Mouse (Mus musculus) lung, embryonic 15.5 days (tissue): Measurements from ENCODE around the gene Arhgap9. TPM values are rescaled to one million over a fixed set of nuclear protein-coding genes. Genes with fewer than 3 reads are reported as not detected.
A peak's percentile ranks its signal among the peaks of the same experiment; 100 is the strongest.

Source experiments
- ATAC-seq: fragments of 200-750 bp; cut with Nextera tagmentation; 2 replicates; pipeline ENCODE4 v1.8.0; 2017; ENCODE audit warnings: moderate number of reproducible peaks, borderline replicate concordance; ENCODE audit not compliant: low FRiP score, low TSS enrichment; ENCODE audit errors: extremely low read depth
- H3K27ac ChIP-seq: fragments of 300-500 bp; sonication (generic); 2 replicates; pipeline ENCODE4 v1.5.1; 2015; ENCODE audit warnings: moderate library complexity, mild to moderate bottlenecking, inconsistent platforms
- H3K27me3 ChIP-seq: fragments of 300-500 bp; sonication (generic); 2 replicates; pipeline ENCODE4 v1.6.1; 2015; ENCODE audit warnings: inconsistent platforms
- H3K36me3 ChIP-seq: fragments of 300-500 bp; sonication (generic); 2 replicates; pipeline ENCODE4 v1.6.1; 2015; ENCODE audit warnings: inconsistent platforms
- H3K4me1 ChIP-seq: fragments of 300-500 bp; sonication (generic); 2 replicates; pipeline ENCODE4 v1.6.1; 2015; ENCODE audit warnings: inconsistent platforms
- H3K4me2 ChIP-seq: fragments of 300-500 bp; sonication (generic); 2 replicates; pipeline ENCODE4 v1.6.1; 2015; ENCODE audit warnings: inconsistent platforms, mild to moderate bottlenecking, moderate library complexity
- H3K4me3 ChIP-seq: fragments of 300-500 bp; sonication (generic); 2 replicates; pipeline ENCODE4 v1.5.1; 2015; ENCODE audit warnings: mild to moderate bottlenecking, inconsistent platforms
- H3K9ac ChIP-seq: fragments of 300-500 bp; sonication (generic); 2 replicates; pipeline ENCODE4 v1.6.1; 2015; ENCODE audit warnings: inconsistent platforms
- H3K9me3 ChIP-seq: fragments of 300-500 bp; sonication (generic); 2 replicates; pipeline ENCODE4 v1.6.1; 2016; ENCODE audit warnings: inconsistent platforms
- WGBS: fragments of 180-500 bp; shearing (Covaris S2); methylation state at CpG from one replicate; pipeline ENCODE4 v1.1.7; 2015; 5-methylcytosine and 5-hydroxymethylcytosine counted together
- polyA plus RNA-seq: library from polyadenylated mRNA; unstranded; fragments of >200 nt; fragmentation: Nextera tagmentation; extraction: Ambion mirVana; gene quantifications from 2 replicates; pipeline ENCODE4 v1.2.1, GENCODE M21; 2015

Gene Arhgap9
- polyA plus RNA-seq, 1 experiment from 2014 or later, result 6.9 TPM

DNA sequence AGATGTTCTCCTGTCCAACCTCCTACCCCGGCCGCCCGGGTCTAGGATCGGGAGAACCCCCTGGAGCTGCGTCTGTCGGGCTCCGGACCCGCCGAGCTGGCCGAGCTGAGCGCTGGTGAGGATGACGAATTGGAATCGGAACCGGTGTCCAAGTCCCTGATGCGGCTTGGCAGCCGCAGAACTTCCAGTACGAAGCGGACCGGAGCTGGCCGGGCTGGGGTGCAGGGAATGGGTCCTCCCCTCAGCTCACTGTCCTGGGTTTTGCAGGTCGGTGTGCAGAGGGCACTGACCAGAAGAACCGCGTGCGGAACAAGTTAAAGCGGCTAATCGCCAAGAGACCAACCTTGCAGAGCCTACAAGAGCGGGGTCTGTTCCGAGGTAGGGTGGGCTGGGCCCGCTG lies 5.1 kb downstream of the Arhgap9 start:
- peaks cover 76% of the 10 kb centered on the region for H3K27me3 ChIP-seq
- ATAC-seq, result no peak
- H3K9ac ChIP-seq, result peak overlapping the region; percentile 30; the same call in 1 of the 2 replicates
- peak overlapping the region; percentile 41 for H3K4me3 ChIP-seq
- peaks cover 19% of the 10 kb centered on the region for H3K4me1 ChIP-seq
- peaks cover 13% of the 10 kb centered on the region for H3K36me3 ChIP-seq
- WGBS, result 6% methylated on average over 29 of the region's 29 CpGs
- H3K9me3 ChIP-seq, result no peaks in the 10 kb centered on the region
- peak overlapping the region; percentile 77 for H3K4me2 ChIP-seq
- no peak overlapping the region for H3K27ac ChIP-seq

DNA sequence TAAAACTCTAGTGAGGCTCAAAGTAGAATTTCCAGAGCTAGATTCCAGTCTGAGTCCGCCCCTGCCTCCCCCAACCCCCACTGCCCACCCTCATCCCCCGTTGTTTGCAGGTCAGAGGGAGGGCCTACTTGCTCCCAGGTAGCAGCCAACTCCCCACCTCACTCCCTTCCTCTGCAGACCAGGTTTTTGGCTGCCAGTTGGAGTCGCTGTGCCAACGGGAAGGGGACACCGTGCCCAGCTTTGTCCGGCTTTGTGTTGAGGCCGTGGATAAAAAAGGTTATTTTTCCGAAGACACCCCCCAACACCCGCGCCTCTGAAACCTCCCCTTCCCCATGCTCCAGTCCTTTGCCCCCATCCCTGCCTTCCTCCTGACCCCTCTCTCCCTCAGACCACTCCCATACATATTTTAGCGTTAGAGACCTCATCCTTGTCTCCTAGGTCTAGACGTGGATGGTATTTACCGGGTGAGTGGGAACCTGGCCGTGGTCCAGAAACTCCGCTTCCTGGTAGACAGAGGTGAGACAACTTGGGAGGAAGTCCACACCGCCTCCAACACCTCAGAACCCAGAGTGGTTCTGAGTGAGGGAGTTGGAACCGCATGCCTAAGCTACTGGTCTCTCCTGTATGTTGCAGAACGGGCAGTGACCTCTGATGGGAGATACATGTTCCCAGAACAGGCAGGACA lies 5.8 kb downstream of the Arhgap9 start:
- H3K4me1 ChIP-seq, result peaks cover 19% of the 10 kb centered on the region
- no peak overlapping the region for H3K9ac ChIP-seq
- peaks cover 82% of the 10 kb centered on the region for H3K27me3 ChIP-seq
- no peak overlapping the region for H3K27ac ChIP-seq
- 0 out of 2 replicates have a peak overlapping the region, but pooled peaks have one; percentile 0 for H3K4me3 ChIP-seq
- 40% methylated on average over 18 of the region's 18 CpGs for WGBS
- ATAC-seq, result no peak
- no peak overlapping the region for H3K4me2 ChIP-seq
- H3K9me3 ChIP-seq, result no peaks in the 10 kb centered on the region
- H3K36me3 ChIP-seq, result peaks cover 19% of the 10 kb centered on the region

DNA sequence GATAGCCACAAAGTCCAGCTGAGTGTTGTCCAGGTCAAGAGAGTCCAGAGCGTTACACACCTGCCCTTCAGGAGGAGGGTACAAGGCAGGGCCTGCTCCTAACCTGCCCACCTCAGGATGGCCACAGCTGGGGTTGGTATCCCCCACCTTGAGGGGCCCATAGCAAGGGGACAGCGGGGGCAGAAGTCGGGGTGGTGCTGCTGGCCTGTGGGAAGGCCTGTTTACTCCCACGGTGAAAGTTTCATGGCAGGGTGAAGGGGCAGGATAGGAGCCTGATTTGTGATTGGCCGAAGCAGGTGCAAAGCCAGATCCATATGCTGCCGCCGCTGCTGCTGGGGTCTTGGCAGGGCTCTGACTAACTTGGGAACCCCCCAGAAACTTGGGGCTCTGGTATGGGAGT lies 8.4 kb downstream of the Arhgap9 start:
- Histone ChIP-seq H3K36me3 (peaks cover 32% of the 10 kb centered on the region), H3K27me3 (peaks cover 65% of the 10 kb centered on the region), H3K9ac (no peak overlapping the region), H3K4me3 (no peak overlapping the region), H3K4me2 (no peak overlapping the region), H3K27ac (no peak overlapping the region), H3K9me3 (no peaks in the 10 kb centered on the region), H3K4me1 (peaks cover 14% of the 10 kb centered on the region)
- ATAC-seq, result no peak
- 79% methylated on average over 7 of the region's 7 CpGs for WGBS

DNA sequence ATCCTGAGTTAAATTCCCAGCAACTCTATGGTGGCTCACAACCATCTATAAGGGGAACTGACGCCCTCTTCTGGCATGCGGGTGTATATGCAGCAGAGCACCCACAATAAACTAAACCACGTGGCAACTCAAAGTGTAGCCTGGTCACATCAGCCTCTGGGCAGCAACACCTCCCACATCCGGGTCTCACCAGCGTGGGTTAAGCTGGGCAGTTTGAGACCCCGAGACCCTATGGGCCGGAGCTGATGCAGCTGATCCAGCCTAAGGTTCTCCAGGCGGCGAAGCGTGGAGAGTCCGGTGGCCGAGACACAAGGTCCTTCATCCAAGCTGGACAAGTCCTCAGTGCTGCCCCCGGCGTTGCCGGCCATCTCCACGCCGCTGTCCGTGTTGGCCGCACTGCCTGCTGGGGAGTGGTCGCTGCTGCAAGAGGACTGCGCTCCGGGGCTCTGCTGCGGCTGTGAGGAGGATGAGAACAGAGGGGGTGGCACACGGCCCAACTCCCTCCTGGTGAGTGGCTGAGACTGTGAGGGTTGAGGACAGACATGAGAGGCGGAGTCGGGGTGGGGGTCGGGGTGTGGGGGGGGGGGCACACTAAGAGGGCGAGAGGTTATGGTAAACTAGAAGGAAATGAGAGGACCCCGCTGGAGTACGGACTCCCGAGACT lies 10.6 kb downstream of the Arhgap9 start:
- H3K27me3 ChIP-seq, result peaks cover 44% of the 10 kb centered on the region
- no peak overlapping the region for H3K9ac ChIP-seq
- no peak for ATAC-seq
- no peak overlapping the region for H3K4me3 ChIP-seq
- no peak overlapping the region for H3K4me2 ChIP-seq
- peaks cover 43% of the 10 kb centered on the region for H3K36me3 ChIP-seq
- no peaks in the 10 kb centered on the region for H3K4me1 ChIP-seq
- 52% methylated on average over 31 of the region's 31 CpGs for WGBS
- H3K9me3 ChIP-seq, result no peaks in the 10 kb centered on the region
- no peak overlapping the region for H3K27ac ChIP-seq

DNA sequence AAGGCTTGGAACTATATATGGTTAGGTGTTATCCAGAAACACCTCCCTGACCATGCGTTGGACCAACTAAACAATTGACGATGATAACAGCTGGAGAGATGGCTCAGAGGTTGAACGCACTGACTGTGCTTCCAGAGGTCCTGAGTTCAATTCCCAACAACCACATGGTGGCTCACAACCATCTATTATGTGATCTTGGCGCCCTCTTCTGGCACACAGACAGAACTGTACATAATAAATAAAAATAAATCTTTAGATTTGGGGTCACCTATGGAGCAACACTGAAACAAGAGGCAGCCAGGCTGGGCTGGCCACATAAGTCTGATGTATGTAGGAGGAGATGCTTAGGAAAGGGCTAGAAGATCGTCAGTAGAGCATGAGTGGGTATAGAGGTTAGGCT lies 11.4 kb downstream of the Arhgap9 start:
- no peak for ATAC-seq
- Histone ChIP-seq H3K4me1 (no peaks in the 10 kb centered on the region), H3K36me3 (peaks cover 43% of the 10 kb centered on the region), H3K9me3 (no peaks in the 10 kb centered on the region), H3K4me2 (no peak overlapping the region), H3K4me3 (no peak overlapping the region), H3K9ac (no peak overlapping the region), H3K27ac (no peak overlapping the region), H3K27me3 (peaks cover 36% of the 10 kb centered on the region)
- WGBS, result 70% methylated on average over 5 of the region's 5 CpGs

DNA sequence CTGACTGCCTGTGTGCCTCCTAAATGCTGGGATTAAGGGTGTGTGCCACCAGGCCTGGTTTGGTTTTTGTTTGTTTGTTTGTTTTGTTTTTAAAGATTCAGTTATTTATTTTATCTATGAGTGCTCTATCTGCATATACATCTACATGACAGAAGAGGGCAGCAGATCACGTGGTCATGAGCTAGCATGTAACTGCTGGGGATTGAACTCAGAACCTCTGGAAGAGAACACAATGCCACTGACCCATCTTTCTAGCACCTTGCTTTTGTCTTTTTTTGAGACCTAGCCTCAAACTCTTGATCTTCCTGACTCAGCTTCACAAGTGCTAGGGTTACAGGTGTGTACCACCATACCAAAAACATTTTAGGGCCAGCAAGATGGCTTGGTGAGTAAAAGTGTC lies 13.5 kb downstream of the Arhgap9 start:
- H3K4me3 ChIP-seq, result no peak overlapping the region
- 55% methylated on average over 1 of the region's 1 CpGs for WGBS
- H3K4me2 ChIP-seq, result no peak overlapping the region
- H3K9me3 ChIP-seq, result no peaks in the 10 kb centered on the region
- H3K27me3 ChIP-seq, result peaks cover 19% of the 10 kb centered on the region
- peaks cover 43% of the 10 kb centered on the region for H3K36me3 ChIP-seq
- peaks cover 8% of the 10 kb centered on the region for H3K4me1 ChIP-seq
- H3K9ac ChIP-seq, result no peak overlapping the region
- no peak overlapping the region for H3K27ac ChIP-seq
- ATAC-seq, result no peak

DNA sequence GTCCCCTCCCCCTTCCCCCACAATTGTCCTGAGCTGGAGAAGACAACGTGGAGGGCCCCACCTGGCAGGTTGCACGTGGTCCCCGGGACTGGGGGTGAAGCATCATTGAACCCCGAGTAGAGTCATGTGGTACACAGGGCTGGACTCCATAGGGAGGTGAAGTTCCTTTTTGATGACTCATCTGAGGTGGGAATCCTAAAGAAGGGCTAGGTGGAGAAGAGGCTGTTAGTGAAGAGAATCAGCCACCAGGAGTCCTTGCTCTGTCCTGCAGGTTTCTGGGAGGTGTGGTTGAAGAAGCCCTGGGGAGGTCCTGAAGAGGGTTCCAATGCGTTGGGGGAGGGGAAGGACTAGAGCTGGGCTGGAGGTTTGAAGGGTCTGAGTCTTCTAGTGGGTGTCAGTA lies 15.2 kb downstream of the Arhgap9 start:
- Histone ChIP-seq H3K36me3 (peaks cover 30% of the 10 kb centered on the region), H3K27ac (no peak overlapping the region), H3K4me3 (no peak overlapping the region), H3K4me1 (peaks cover 24% of the 10 kb centered on the region), H3K9ac (no peak overlapping the region), H3K27me3 (peaks cover 22% of the 10 kb centered on the region), H3K9me3 (no peaks in the 10 kb centered on the region), H3K4me2 (no peak overlapping the region)
- 46% methylated on average over 5 of the region's 5 CpGs for WGBS
- no peak for ATAC-seq

DNA sequence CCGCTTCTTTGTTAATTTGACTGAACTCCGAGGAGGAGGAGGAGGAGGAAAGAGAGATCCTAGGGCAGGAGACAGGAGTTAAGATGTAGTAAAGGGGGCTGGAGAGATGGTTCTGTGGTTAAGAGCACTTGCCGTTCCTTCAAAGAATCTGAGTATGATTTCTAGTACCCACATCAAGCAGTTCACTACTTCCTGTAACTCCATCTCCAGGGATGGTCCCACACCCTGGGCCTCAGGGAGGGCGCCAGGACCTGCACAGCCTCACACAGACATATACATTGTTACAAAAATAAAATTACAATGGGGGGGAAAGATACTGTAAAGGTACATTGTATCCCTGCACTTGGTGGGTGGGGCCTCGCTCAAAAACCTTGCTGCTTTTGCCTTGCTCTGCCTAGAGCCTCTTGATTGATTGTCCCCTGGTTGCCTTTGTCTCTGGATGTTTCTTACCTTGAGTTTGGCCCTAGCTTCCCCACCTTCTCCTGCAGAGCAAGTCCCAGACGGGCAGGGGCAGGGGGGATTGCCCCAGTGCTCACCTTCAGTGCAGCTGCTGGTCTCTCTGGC lies 15.9 kb downstream of the Arhgap9 start:
- Histone ChIP-seq H3K9me3 (no peaks in the 10 kb centered on the region), H3K27me3 (peaks cover 17% of the 10 kb centered on the region), H3K4me2 (no peak overlapping the region), H3K9ac (no peak overlapping the region), H3K4me1 (peaks cover 26% of the 10 kb centered on the region), H3K27ac (no peak overlapping the region), H3K36me3 (peaks cover 24% of the 10 kb centered on the region), H3K4me3 (no peak overlapping the region)
- ATAC-seq, result no peak
- WGBS, result 70% methylated on average over 6 of the region's 6 CpGs

DNA sequence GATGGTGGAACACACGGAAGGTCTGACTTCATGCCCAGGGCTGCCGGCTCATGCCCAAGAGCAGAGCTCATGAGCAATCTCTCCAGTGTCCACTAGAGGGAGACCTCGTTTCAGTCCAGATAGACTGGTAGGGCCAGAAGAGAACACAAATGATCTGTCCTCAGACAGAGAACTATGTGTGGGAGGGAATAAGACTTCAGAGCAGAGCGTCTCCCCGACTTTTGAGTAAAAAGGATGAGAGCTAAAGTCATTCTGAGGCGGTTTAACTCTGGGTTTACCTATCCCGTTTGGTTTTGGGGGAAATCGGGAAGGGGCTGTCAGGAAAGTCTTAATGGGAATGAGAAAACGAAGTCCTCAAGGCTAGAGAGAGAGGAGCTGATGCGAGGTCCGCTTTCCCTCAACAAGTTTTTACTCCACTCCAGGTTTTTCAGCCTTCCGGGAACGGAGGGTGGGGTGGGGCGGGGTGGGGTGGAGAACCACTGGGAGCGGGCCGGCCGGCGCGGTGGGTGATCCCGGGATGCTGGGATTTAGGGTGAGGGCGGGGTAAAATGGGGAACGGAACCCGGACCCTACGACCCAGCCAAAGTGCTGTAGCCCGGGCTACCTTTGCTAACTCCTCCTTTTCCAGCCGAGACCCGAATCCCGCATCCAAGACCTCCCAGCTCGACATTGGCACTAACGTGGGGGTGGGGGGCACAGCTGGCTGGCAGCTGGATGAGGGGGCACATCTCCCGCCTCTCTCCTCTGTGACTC lies 17.3 kb downstream of the Arhgap9 start:
- under 1% methylated on average over 31 of the region's 31 CpGs for WGBS
- Histone ChIP-seq H3K36me3 (peaks cover 13% of the 10 kb centered on the region), H3K9me3 (no peaks in the 10 kb centered on the region), H3K27ac (peak overlapping the region; percentile 98), H3K9ac (peak overlapping the region; percentile 50), H3K4me1 (peaks cover 26% of the 10 kb centered on the region), H3K4me2 (peak overlapping the region; percentile 97), H3K27me3 (peaks cover 17% of the 10 kb centered on the region), H3K4me3 (peak overlapping the region; percentile 61)
- peak; percentile 58 for ATAC-seq

DNA sequence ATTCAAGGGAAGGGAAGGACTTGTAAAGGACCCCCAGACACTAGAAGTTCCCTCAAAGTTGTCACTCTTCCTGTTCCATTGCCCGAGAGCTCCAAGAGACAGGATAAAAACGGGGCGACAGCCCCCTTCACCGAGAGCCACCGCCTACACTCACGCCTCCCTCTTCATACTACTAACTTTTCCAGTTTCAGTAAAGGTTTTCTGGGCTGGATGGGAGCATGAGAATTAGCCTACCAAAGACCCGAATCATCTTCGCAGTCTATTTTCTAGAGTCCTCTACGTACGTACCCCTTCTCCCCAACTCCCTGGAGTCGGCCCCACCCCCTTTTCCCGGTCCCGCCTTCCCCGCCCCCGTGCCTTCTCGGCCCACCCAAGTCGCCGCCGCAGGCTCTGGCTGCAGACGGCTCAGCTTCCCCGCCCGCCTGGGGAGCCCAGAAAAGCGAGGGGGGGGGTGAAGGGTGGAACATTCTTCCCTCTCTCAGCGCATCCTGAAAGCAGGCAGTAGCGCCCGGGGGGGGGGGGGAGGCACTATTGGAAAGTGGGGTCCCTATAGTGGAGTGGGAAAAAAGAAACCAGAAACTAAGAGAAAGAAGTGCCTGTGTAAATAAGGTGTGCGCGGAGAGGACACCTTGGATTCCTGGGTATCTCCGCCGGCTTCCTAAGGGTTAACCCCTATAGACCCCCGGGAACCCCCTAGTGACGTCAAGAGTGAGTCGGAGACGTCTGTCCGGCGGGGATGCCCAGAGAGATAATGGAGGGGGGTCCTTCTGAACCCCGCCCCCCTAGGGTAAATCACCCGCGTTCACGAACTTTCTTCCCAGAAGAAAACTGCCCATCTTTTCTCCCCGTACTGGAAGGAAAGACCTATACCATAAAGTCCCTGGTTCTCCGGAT lies 18.2 kb downstream of the Arhgap9 start:
- Histone ChIP-seq H3K9ac (peak overlapping the region; percentile 50), H3K4me1 (peaks cover 26% of the 10 kb centered on the region), H3K9me3 (no peaks in the 10 kb centered on the region), H3K36me3 (peaks cover 11% of the 10 kb centered on the region), H3K4me3 (peak overlapping the region; percentile 61), H3K4me2 (peak overlapping the region; percentile 97), H3K27ac (peak overlapping the region; percentile 98), H3K27me3 (peaks cover 17% of the 10 kb centered on the region)
- ATAC-seq, result peak; percentile 68
- WGBS, result under 1% methylated on average over 40 of the region's 42 CpGs
